Mouse (Mus musculus) common myeloid progenitor, adult 5-6 weeks (primary cell): ENCODE measurements around the gene Nf2. TPM values are rescaled to one million over a fixed set of nuclear protein-coding genes. Genes with fewer than 3 reads are reported as not detected.
A peak's percentile ranks its signal among the peaks of the same experiment; 100 is the strongest.

Source experiments
- ATAC-seq: replicated peaks from 2 replicates; pipeline ENCODE4 v1.8.0; 2016; ENCODE audit warnings: low read depth, mild to moderate bottlenecking, moderate TSS enrichment, inconsistent platforms; ENCODE audit not compliant: poor library complexity, severe bottlenecking
- total RNA-seq: library from RNA; stranded (forward); fragments of 200-1000, 187-1606 nt; gene quantifications from 2 replicates; pipeline ENCODE4 v1.2.3, GENCODE M21; 2017

Nf2 gene
- total RNA-seq: 72.8 and 88.8 TPM in 2 replicates

GRCm38 (mm10) chr11:4849258-4849943 lies at the start of gene Nf2:
Gene Nf2 (minus strand): TSS chr11:4849536.
- peak; percentile 95 for ATAC-seq

- ATAC-seq: peak; percentile 97
Observed at GRCm38 (mm10) chr11:4894848-4895816, 45.8 kb upstream of the Nf2 start, which contains the start of gene Thoc5. Gene Thoc5 (plus strand): TSS chr11:4895320.

GRCm38 (mm10) chr11:4886987-4887386 lies 37.7 kb upstream of the Nf2 start:
- ATAC-seq: no peak

DNA sequence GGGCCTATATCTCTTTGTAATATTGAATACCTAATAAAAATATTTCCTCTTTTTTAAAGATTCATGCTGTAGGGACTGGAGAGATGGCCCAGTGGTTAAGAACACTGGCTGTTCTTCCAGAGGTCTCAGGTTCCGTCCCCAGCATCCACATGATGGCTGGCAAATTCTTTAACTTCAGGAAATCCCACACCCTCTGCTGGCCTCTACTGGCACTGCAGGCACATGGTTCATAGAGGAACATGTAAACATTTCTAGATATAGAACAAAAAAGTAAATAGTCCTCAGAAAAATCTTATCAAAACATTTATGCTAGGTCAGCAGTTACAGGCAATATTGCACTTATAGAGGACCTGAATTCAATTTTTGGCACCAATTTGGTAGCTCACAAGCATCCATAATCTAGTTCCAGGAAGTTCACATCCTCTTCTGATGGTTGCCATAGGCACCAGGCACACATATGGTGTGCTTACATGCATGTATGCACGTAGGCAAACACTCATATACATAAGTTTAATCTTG lies 36.1 kb upstream of the Nf2 start:
- ATAC-seq: peak; percentile 74

DNA sequence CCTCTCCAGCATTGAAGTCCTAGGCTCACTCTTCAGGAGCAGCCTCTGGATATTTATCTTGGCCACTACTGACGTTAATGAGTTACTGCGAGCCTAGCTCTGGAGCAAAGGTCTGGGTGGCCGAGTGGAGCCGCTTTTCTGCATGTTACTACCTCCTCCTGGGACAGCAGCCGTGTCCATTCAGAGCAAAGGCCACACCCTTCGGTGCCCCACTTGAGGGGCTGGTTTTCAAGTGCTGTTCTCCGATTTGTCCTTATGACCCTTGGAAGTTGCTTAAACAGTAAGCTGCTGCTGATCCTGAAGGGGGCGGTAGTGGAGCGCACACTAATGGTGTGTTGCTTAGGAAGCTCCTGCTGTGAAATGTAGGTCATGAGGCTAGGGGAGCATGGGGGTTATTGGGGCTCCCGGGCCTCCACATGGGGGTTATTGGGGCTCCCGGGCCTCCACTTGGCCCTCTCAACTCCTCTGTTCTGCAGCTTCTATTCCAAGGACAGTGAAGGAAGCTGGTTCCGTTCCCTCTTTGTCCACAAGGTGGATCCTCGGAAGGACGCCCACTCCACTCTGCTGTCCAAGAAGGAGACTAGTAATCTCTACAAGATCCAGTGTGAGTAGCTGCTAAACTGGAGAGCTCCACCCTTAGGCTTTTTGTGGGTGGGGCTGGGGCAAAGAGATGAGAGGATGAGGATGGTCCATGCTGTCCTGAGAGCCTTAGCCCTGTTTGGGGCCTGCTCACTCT lies 33.7 kb upstream of the Nf2 start:
- no peak for ATAC-seq

DNA sequence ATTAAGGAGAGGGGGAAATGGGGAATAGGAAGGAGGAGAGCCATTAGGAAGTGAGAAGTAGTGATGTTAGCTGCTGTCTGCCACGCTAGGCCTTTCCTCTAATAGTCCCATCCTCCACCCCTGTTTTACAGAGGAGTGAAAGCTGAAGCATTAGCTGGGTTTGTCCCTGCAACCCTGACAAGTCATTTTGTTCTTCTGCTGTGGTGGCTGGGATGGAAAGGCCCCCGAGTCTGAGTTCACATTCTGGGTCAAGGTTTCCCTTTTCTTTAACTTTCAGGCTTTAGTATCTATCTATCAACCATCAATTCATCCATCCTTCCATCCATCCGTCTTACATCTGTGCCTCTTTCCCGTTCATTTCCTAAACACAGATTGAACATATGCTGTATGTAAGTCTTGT lies 31.8 kb upstream of the Nf2 start:
- no peak for ATAC-seq

- ATAC-seq: 0 out of 2 replicates have a peak, but pooled peaks have one; percentile 24
Observed at GRCm38 (mm10) chr11:4874551-4874950, 25.2 kb upstream of the Nf2 start.

- ATAC-seq: peak; percentile 100
Observed at GRCm38 (mm10) chr11:4873755-4874475, 24.6 kb upstream of the Nf2 start, which contains the start of gene Nipsnap1. Gene Nipsnap1 (plus strand): TSS chr11:4873951.

DNA sequence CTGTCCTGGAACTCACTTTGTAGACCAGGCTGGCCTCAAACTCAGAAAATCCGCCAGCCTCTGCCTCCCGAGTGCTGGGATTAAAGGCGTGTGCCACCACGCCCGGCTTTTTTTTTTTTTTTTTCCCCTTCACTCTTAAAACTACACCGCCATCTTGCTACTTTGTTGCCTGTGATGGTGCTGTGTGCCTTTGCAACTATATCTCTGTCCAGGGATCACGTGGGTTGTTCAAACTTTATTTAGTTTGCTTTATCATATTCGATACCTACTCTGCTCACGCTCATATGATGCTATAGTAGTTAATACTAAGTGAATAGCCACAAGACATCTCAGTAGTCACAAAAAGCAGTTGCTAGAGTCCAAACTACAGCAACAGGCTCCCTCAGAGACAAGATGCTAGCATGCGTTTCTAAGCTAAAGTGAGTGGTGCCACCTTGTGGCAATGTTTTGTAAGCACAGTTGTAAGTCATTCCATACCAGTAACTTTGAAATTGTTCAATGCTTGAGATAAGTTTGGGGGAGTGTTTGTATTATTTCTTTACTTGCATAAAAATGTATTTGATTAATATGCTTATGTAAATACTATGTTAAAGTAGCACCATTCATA lies 16.4 kb upstream of the Nf2 start:
- ATAC-seq: peak; percentile 83

DNA sequence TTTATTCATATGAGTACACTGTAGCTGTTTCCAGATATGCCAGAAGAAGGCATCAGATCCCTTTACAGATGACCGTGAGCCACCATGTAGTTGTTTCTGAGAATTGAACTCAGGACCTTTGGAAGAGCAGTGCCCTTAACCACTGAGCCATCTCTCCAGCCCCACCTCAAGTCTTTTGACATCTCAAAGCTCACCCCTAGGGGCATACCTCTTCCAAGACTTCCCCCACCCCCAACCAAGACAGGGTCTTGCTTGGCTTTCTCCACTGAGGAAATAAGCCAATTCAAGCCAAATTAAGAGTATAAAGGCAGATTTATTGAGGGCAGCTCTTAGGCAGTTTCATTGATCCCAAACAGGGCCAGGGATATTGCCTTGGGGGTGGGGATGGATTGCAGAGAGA lies 13.4 kb upstream of the Nf2 start:
- ATAC-seq: no peak

DNA sequence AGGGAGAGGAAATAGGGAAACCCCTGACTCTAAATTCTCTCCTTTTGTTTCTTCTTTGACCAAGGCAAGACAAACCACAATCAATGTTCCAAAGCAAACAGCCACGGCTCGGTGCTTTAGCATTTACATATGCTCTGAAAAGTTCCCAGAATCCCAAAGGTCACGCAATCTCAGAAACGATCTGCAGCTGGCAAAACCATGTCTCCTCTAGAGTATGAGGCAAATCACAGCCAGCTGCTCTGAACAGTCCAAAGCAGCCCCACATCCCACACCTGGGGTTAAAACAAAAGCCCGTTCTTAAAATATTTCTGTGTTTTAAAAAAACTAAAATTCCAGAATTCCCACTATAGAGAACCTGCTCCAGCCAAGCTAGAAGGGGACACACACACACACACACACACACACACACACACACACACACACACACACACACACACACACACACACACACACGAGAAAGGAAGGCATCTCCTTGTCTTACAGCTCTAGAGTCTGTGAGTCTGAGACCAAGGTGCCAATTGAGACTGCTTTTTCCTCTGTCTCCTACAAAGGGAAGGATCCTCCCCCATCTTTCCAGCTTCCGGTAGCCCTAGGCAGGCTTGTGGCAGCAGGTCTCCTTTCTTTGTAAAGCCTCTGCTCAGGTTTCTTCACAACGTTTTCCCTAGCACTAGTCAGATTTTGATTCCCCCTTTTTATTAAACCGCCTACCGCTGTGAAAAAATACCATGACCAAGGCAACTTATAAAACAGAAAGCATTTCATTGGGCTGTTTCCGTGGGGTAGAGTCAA lies 12.7 kb upstream of the Nf2 start:
- ATAC-seq: no peak

DNA sequence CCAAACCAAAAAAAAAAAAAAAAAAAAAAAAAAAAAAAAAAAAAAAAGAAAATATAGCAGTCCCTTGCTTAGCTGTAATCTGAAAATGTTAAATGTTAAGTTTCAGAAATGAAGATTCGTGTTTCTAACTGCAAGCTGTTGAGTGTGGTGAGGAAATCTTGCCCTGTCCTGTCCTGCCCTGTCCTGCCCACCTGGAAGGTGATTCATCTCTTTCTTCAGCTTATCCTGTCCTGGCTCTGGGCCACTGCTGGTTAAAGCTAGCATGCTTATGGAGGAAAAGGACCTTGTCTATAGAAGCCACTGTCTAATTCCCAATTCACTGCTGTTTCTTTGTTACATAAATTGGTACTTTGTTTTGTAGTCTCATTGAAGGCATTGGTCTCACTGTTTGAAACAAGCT lies 11.7 kb upstream of the Nf2 start:
- no peak for ATAC-seq

- ATAC-seq: no peak
Observed at GRCm38 (mm10) chr11:4858416-4858815, 9.1 kb upstream of the Nf2 start.

DNA sequence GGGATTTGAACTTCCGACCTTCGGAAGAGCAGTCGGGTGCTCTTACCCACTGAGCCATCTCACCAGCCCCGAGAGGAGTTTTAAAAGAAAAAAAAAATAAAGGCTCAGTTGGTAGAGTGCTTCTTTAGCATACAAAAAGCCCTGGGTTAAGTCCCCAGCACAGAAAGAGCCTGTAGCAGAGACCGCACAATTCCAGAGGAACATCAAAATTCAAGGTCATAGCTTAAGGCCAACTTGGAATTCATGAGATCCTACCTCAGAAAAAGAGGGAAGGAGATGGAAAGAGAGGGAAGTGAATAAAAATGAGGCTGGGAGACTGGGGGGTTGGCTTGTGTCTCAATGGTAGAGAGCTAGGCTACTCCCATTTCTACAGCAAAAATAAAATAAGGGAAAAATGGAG lies 4.8 kb upstream of the Nf2 start:
- no peak for ATAC-seq

GRCm38 (mm10) chr11:4853021-4853420 lies 3.7 kb upstream of the Nf2 start:
- ATAC-seq: no peak

GRCm38 (mm10) chr11:4850404-4850803 lies 1.1 kb upstream of the Nf2 start:
- no peak for ATAC-seq

- peak; percentile 22 for ATAC-seq
Observed at GRCm38 (mm10) chr11:4848483-4849248, 670 bp downstream of the Nf2 start.
